Mouse (Mus musculus) stomach, postnatal 0 days (tissue): ENCODE measurements around the gene Thrb.

Experiments
- CTCF ChIP-seq: IDR thresholded peaks from 2 replicates; pipeline ENCODE4 v1.5.1; 2016; ENCODE audit warnings: antibody characterized with exemption, low read depth, mild to moderate bottlenecking, moderate library complexity
- EP300 ChIP-seq: optimal IDR thresholded peaks from 2 replicates; pipeline ENCODE3; 2016; ENCODE audit warnings: antibody characterized with exemption

DNA sequence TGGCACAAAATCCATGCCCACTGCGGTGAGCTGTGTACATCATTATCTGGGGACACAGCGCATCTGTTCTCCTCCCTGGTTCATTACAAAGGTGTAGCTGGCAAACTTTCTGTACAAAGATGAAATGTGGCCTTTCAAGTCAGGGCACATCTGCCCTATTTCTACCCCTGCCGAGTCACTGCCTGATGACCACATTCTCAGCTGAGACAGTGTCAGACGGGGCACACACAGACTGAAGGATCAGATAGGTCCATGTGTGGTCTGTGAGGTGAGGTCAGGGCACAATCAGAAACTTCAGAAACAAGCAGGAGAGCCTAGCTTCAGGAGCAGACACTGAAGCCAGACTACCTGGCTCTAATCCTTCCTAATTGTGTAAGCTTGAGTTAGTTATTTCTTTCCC lies 360.1 kb downstream of the Thrb start:
- TF ChIP-seq CTCF (no peak), EP300 (no peak)
